In genomic region chr9:37384284-37385182, GRCm38 (mm10) we compare ENCODE assay signal across 9 mouse cellular contexts. TPM values are rescaled to one million over a fixed set of nuclear protein-coding genes. Genes with fewer than 3 reads are reported as not detected.
DNase-seq lines count a peak whose midpoint lies in the region; ATAC-seq and TF ChIP-seq lines count a peak whose summit lies in the region.
"Had no signal": no experiment of that assay in that cellular context is flagged by ENCODE, and none has a peak within 500 bp of the region (broad histone marks: within the 10 kb centered on the region; RNA-seq: fewer than 3 reads in every experiment).

No protein-coding gene starts in this region.

- peak overlapping the region; percentile 82 for H3K27ac ChIP-seq in layer of hippocampus, adult 2 months
- peak overlapping the region; percentile 23; the same call in 1 of the 2 replicates for H3K27ac ChIP-seq in brown adipose tissue, adult 24 weeks (replicated peaks; ENCODE audit: low read depth, low read length)
- H3K27ac ChIP-seq in heart, embryonic 11.5 days (ENCODE audit: low read depth, low read length), result no peak overlapping the region
- H3K27ac ChIP-seq in stomach, embryonic 16.5 days (ENCODE audit: low read length), result no peak overlapping the region

- peak overlapping the region; percentile 56 for H3K4me3 ChIP-seq in layer of hippocampus, adult 2 months
- peak overlapping the region; percentile 54 for H3K4me3 ChIP-seq in brown adipose tissue, adult 24 weeks (ENCODE audit: insufficient read depth, low read depth, low read length)
- peak overlapping the region; percentile 50 for H3K4me3 ChIP-seq in heart, embryonic 11.5 days (ENCODE audit: low read depth, low read length)
- peak overlapping the region; percentile 46 for H3K4me3 ChIP-seq in stomach, embryonic 16.5 days (replicated peaks; ENCODE audit: low read length)

- H3K4me1 ChIP-seq in brown adipose tissue, adult 24 weeks (ENCODE audit: control insufficient read depth, insufficient read depth, insufficient read length, low read length), result no peaks in the 10 kb centered on the region
- H3K4me1 ChIP-seq in heart, embryonic 11.5 days (ENCODE audit: control insufficient read depth, insufficient read depth, low read length), result no peaks in the 10 kb centered on the region
- H3K4me1 ChIP-seq in stomach, embryonic 16.5 days (ENCODE audit: control insufficient read depth, insufficient read depth, low read length), result no peaks in the 10 kb centered on the region

- 7% methylated on average over 49 of the region's 54 CpGs for WGBS in heart, embryonic 11.5 days (ENCODE audit: insufficient replicate concordance)
- 6% methylated on average over 54 of the region's 54 CpGs for WGBS in stomach, embryonic 16.5 days

- peak overlapping the region; percentile 93 for H3K4me2 ChIP-seq in heart, embryonic 11.5 days
- H3K4me2 ChIP-seq in stomach, embryonic 16.5 days (ENCODE audit: low read depth, low read length), result peak overlapping the region; percentile 65

- H3K36me3 ChIP-seq in heart, embryonic 11.5 days (ENCODE audit: control insufficient read depth, insufficient read depth, low read length), result no peaks in the 10 kb centered on the region
- no peaks in the 10 kb centered on the region for H3K36me3 ChIP-seq in stomach, embryonic 16.5 days (ENCODE audit: control insufficient read depth, insufficient read depth, low read length)

- peak; percentile 73 for ATAC-seq in heart, embryonic 11.5 days (replicated peaks; ENCODE audit: insufficient number of reproducible peaks, low FRiP score, low TSS enrichment)
- peak; percentile 70 for ATAC-seq in stomach, embryonic 16.5 days (ENCODE audit: insufficient read depth, low FRiP score)
- ATAC-seq: Patski had no signal

- peak; percentile 61 for TF ChIP-seq CTCF in layer of hippocampus, adult 2 months (conservative IDR thresholded peaks at IDR 0.05)

- DNase-seq in layer of hippocampus, adult 2 months (ENCODE audit: low spot score in 2 of 2), result no peak
- DNase-seq in layer of hippocampus, postnatal 25 days (ENCODE audit: extremely low spot score in 1 of 2, low spot score in 1 of 2), result no peak
- peak; percentile 75 for DNase-seq in kidney, postnatal 10 days
- peak; percentile 67 for DNase-seq in lung, postnatal 36 days
- no peak for DNase-seq in cerebellum, adult 18-20 months

- peak overlapping the region; percentile 69 for H3K9ac ChIP-seq in heart, embryonic 11.5 days (ENCODE audit: low read depth, low read length)
- H3K9ac ChIP-seq in stomach, embryonic 16.5 days (ENCODE audit: low read length), result peak overlapping the region; percentile 72

- no peaks in the 10 kb centered on the region for H3K9me3 ChIP-seq in heart, embryonic 11.5 days (replicated peaks; ENCODE audit: control insufficient read depth, low read length)
- no peaks in the 10 kb centered on the region for H3K9me3 ChIP-seq in stomach, embryonic 16.5 days (replicated peaks; ENCODE audit: control insufficient read depth, low read length)

- H3K27me3 ChIP-seq in heart, embryonic 11.5 days (ENCODE audit: control insufficient read depth, insufficient read depth, low read length), result peaks cover 29% of the 10 kb centered on the region
- H3K27me3 ChIP-seq in stomach, embryonic 16.5 days (ENCODE audit: control insufficient read depth, insufficient read depth, low read length), result peaks cover 12% of the 10 kb centered on the region

RNA-seq across cellular contexts. Expression of gene Robo4, which starts 17.2 kb away (rescaled TPM):
- total RNA-seq in layer of hippocampus, adult 2 months (2021), result 1 to 10 TPM; 4.9 to 5.8 TPM
- 1 to 10 TPM; 5.3 to 6.7 TPM for total RNA-seq in layer of hippocampus, postnatal 25 days (2021)
- polyA plus RNA-seq in brown adipose tissue, adult 24 weeks (2012; ENCODE audit: insufficient read depth, insufficient read length, missing spikeins), result 5.8 and 9.8 TPM in 2 replicates
- 2.5 and 3.3 TPM in 2 replicates for polyA plus RNA-seq in heart, embryonic 11.5 days (2014; fragmentation: Nextera tagmentation; extraction: Ambion mirVana)
- 12.3 and 13.3 TPM in 2 replicates for polyA plus RNA-seq in stomach, embryonic 16.5 days (2015; fragmentation: Nextera tagmentation; extraction: Ambion mirVana)
- polyA plus RNA-seq: Patski had no signal

RNA-seq across cellular contexts. Expression of gene Hepacam, which starts 17.4 kb away (rescaled TPM):
- total RNA-seq in layer of hippocampus, adult 2 months (2021), result 10 to 100 TPM; 65.9 to 68.1 TPM
- 10 to 100 TPM; 76.5 to 77.5 TPM for total RNA-seq in layer of hippocampus, postnatal 25 days (2021)
- polyA plus RNA-seq in brown adipose tissue, adult 24 weeks (2012; ENCODE audit: insufficient read depth, insufficient read length, missing spikeins), result not detected in 2 replicates
- not detected in 2 replicates for polyA plus RNA-seq in heart, embryonic 11.5 days (2014; fragmentation: Nextera tagmentation; extraction: Ambion mirVana)
- polyA plus RNA-seq in stomach, embryonic 16.5 days (2015; fragmentation: Nextera tagmentation; extraction: Ambion mirVana), result 0.19 TPM in 1 of 2 replicates, not detected in the other
- polyA plus RNA-seq: Patski had no signal

RNA-seq across cellular contexts. Expression of gene Ccdc15, which starts 36.3 kb away (rescaled TPM):
- total RNA-seq in layer of hippocampus, adult 2 months (2021), result 1 to 10 TPM; 1.6 to 3.1 TPM
- total RNA-seq in layer of hippocampus, postnatal 25 days (2021), result 1 to 10 TPM; 1.4 to 2.2 TPM
- polyA plus RNA-seq in brown adipose tissue, adult 24 weeks (2012; ENCODE audit: insufficient read depth, insufficient read length, missing spikeins), result 1.4 and 1.5 TPM in 2 replicates
- polyA plus RNA-seq in heart, embryonic 11.5 days (2014; fragmentation: Nextera tagmentation; extraction: Ambion mirVana), result 3.4 and 5.3 TPM in 2 replicates
- 4.2 and 5.0 TPM in 2 replicates for polyA plus RNA-seq in stomach, embryonic 16.5 days (2015; fragmentation: Nextera tagmentation; extraction: Ambion mirVana)

RNA-seq across cellular contexts. Expression of gene Robo3, which starts 48.5 kb away (rescaled TPM):
- 10 to 100 TPM; 14.8 to 19.0 TPM for total RNA-seq in layer of hippocampus, adult 2 months (2021)
- 10 to 100 TPM; 10.2 to 20.0 TPM for total RNA-seq in layer of hippocampus, postnatal 25 days (2021)
- polyA plus RNA-seq in brown adipose tissue, adult 24 weeks (2012; ENCODE audit: insufficient read depth, insufficient read length, missing spikeins), result not detected in 2 replicates
- polyA plus RNA-seq in heart, embryonic 11.5 days (2014; fragmentation: Nextera tagmentation; extraction: Ambion mirVana), result 0.29 and 0.35 TPM in 2 replicates
- not detected in 2 replicates for polyA plus RNA-seq in stomach, embryonic 16.5 days (2015; fragmentation: Nextera tagmentation; extraction: Ambion mirVana)

Comparison
In these comparisons a context has a peak if more than half of its experiments do, and no peak if none do; other contexts are left out.
1. DNase-seq: peak in kidney, postnatal 10 days (single experiment) and lung, postnatal 36 days (single experiment); none in layer of hippocampus, adult 2 months (0 of 2), layer of hippocampus, postnatal 25 days (0 of 2) and cerebellum, adult 18-20 months (0 of 2).
2. H3K27ac ChIP-seq: peak in layer of hippocampus, adult 2 months (single experiment) and brown adipose tissue, adult 24 weeks (single experiment); none in heart, embryonic 11.5 days (single experiment) and stomach, embryonic 16.5 days (single experiment).
3. Peak in every context shown above with its lines, with median percentiles within 50 percentile points of each other: H3K4me3 ChIP-seq.